Mouse (Mus musculus): ENCODE results near the gene Hint1.

The Hint1 gene

DNA sequence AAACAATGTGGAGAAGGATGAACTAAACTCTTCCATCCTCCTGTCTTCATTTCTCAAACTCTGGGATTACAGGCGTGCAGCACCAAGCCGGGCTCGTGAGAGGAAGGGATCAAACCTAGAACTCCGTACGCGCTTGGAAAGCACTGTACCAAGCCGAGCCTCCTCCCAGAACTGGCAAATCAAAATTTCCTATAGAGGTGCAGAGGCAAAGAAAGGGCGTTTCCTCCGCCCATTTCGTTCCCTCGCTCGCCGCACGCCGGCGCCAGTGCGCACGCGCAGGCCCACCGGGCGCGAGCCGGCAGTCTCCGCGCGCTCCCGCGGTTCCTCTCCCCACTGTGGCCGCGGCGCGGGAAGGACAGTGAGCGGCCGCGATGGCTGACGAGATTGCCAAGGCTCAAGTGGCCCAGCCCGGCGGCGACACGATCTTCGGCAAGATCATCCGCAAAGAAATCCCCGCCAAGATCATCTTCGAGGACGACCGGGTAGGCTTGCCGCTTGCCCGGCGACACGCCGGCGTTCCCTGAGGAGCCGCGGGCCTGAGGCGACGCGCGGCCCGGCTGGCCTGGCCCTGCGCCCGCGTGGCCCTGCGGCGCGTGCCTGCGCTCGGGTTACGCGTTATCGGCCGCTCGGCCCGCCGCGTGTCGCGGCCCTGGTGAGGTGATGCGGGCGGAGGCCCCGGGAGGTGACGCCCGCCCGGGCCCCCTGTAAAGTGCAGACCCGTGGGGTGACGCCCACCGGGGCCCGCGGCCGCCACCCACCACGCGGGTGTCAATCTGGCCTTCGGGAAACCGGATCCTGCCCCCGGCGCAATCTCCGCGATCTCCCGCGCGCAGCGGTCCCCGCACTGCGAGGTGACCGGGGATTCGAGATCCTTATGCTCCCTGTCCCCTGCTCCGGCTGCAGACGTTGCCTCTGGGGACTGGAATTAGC is at the start of gene Hint1:
Gene Hint1 (plus strand): TSS at position 265 of the 930 bp plus-strand sequence.
- in situ Hi-C loops (cut with MboI, MseI): no loop called here

DNA sequence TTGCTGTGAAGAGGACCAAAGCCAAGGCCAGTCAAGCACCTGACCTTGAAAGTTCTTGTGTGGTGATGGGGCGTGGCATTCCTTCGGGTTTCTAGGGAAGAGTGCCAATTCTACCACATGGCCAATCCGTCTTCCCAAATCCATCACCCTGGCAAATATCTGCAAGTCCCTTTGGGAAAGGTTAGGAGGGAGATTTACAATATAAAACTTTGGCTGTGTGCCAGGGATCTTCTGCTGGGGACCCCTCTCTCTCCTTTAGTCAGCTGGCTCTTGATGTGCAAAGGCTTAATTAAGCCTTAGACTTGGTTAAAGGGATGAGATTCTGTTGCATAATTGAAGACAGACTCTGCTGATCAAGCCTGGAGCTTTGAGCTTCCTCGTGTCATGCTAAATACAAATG is 48.7 kb upstream of the Hint1 start:
- in situ Hi-C loops (cut with MboI, MseI): no loop called here

- in situ Hi-C loops (cut with MboI, MseI): no loop called here
These were observed 46.7 kb upstream of the Hint1 start for GRCm38 (mm10) chr11:54819489-54819888.

DNA sequence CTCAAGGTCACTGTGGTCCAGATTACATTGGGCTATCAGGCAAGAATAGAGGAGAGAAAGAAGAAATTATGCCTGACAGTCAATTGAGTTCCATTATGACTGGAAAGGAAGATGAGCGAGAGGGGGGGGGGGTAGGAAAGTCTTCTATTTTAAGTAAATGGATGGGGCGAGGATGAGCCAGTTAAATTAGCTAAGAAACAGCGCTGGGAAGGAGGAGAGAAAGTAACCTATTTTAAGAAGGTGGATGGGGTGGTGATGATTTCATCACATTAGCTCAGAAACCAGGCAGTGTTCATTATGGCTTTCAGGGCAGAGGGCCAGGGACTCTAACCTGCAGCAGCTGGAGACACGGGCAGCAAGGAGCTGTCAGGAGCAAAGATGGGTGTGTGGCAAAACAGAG is 42.7 kb upstream of the Hint1 start:
- in situ Hi-C loops (cut with MboI, MseI): no loop called here

DNA sequence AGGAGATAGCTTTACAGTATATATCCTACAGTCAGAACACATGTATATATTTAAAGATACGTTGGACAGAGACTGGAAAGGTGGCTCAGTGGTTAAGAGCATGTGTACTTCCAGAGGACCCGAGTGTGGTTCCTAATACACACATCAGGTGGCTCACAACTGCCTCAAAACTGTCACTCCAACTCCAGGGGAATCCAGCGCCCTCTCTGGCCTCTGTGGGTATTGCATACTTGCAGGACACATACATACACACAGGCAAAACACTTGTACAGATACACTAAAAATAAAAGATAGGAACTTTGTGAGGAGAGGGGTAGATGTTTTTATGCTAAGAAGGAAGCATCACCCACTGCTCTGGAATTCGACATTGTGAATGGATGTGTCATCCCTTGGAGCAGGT is 40.4 kb upstream of the Hint1 start:
- in situ Hi-C loops (cut with MboI, MseI): no loop called here

DNA sequence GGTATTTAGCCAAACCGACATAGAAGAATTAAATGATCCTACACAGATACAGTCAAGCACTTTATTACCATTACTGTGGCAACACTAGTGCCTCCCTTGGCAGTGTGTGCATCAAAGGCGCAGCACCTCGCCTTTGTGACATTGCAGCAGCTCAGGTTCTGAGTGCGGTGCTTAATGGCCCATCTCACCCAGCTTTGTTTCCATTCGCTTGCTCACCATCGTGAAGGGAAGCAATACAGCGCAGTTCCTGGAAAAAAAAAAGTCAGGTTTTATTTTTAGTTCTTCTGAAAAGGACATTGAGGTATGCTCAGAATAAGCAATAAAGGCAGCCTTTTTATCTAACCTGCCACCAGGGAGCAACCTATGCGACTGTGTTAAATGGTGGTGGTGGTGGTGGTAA is 39.4 kb upstream of the Hint1 start:
- in situ Hi-C loops (cut with MboI, MseI): no loop called here

DNA sequence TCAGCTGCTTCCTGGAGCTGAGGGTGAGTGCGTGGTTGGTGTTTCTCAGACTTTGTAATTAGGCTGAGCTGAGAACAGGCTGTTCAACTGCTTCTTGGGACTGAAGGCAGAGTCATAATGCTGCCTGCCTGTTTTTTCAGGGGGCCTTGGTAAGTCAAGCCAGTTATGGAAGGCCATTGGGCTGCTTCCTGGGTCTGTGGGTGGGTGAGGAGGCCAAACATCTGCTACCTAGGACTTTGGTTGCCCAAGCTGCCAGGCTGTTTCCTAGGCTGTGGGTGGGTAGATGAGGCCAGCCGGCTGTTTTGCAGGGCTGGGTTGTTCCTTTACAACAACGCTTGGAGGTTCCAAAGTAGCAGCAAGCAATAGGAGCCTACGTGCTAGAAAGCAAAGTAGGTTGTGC is 32.4 kb upstream of the Hint1 start:
- in situ Hi-C loops (cut with MboI, MseI): loop anchor here in 1 of 2 experiments (10.0 kb wide), 1 partner anchor 739 kb away; no protein-coding TSS in a partner anchor

DNA sequence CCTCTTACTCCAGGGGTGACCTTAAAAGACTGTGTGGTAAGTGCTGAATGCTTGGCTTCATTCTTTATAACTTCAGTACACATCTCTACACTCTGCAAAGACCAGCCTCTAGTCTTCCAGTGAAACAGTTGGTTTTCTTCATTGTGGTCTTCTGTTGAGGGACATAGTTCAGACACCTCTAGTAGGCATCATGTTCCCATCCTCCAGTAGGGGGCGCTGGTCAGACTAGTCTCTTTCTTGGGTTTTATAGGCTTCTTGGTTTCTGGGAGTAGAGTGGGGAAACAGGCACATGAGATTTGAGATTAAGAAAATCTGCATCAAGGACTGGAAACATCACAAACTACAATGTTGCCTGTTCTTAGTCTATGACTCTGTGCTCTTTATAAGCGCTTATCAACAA is 31.6 kb upstream of the Hint1 start:
- in situ Hi-C loops (cut with MboI, MseI): loop anchor here in 1 of 2 experiments (10.0 kb wide), 1 partner anchor 740 kb away; no protein-coding TSS in a partner anchor

GRCm38 (mm10) chr11:54836106-54836505 is 30.1 kb upstream of the Hint1 start:
- in situ Hi-C loops (cut with MboI, MseI): loop anchor here in 1 of 2 experiments (10.0 kb wide), 1 partner anchor 741 kb away; no protein-coding TSS in a partner anchor

- in situ Hi-C loops (cut with MboI, MseI): loop anchor here in 1 of 2 experiments (10.0 kb wide), 1 partner anchor 745 kb away; no protein-coding TSS in a partner anchor
These were observed 26.5 kb upstream of the Hint1 start for GRCm38 (mm10) chr11:54839696-54840095.

DNA sequence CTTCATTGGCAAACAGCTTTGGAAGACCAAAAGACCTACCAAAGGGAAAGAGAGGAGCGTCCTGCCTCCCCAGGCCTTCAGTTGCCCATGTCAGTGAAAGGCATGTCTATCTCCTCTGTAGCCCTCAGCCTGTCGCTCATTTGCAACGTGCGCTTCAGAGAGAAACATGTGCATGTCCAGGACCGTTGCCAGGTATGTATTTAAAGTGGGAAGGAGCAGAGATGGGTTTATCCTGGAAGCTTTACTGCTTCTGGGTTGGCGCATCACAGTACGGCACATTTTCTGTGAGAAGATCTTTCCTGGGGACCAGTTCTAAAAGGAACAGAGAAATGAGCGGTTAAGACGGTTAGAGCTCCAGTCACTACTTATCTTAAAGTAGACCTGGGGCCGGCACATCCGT is 25.3 kb upstream of the Hint1 start:
- in situ Hi-C loops (cut with MboI, MseI): no loop called here

DNA sequence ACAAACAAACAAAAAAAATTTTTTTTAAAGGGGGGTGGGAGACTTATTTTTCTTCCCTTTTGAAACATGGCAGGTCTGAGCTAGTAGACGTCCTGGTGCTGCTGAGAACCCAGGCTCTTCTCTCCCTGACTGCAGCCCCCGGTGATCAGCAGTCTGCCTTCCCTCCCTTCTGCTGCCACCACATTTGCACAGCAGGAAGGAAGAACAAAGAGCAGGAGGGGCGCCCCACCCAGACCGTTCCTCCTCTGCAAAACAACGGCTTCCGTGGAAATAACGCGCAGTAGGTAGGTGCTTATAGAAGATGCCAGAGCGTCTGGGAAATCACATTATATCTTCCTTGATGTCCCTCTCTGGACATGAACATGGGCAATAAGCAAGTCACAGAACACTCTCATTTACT is 21.8 kb upstream of the Hint1 start:
- in situ Hi-C loops (cut with MboI, MseI): no loop called here

- in situ Hi-C loops (cut with MboI, MseI): no loop called here
These were observed 21.2 kb upstream of the Hint1 start for GRCm38 (mm10) chr11:54844959-54845358.

- in situ Hi-C loops (cut with MboI, MseI): no loop called here
These were observed 20.4 kb upstream of the Hint1 start for GRCm38 (mm10) chr11:54845470-54846442.

DNA sequence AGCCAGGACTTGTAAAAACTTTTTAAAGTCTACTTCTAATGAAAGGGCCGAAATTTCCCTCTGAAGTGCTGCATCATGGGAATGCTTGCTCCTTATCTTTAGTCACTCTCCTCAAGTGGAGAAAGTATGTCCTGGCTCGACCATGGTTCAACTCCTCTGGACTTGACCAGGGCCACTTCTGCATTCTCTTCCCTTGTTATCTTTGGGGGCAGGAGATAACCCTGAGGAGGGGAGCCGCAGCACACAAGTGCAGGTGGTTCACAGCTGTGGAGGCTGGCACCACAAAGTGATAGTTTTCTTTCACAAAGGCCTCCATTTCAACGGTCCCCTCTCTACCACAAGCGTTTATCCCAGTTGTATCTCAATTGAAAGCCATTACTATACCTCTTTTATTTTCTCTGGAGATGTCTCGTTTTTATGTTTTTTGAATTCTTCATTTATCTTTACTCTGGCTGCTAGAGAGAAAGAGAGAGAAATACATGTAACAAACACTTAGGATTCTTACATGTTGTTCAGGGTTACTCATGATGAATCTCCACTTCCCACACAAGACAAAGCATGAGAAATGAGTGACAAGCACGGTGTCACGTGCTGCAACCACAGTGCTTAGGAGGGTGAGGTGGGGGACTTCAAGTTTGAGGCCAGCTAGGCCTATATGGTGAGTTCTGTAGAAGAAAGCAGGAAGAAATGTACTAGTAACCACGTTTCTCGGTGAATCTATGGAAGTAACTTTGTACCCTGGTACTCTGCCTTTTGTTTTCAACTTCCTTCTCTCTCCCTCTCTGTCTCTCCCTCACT is 16.0 kb upstream of the Hint1 start:
- in situ Hi-C loops (cut with MboI, MseI): no loop called here

- in situ Hi-C loops (cut with MboI, MseI): no loop called here
These were observed 14.5 kb upstream of the Hint1 start for GRCm38 (mm10) chr11:54851656-54852055.

DNA sequence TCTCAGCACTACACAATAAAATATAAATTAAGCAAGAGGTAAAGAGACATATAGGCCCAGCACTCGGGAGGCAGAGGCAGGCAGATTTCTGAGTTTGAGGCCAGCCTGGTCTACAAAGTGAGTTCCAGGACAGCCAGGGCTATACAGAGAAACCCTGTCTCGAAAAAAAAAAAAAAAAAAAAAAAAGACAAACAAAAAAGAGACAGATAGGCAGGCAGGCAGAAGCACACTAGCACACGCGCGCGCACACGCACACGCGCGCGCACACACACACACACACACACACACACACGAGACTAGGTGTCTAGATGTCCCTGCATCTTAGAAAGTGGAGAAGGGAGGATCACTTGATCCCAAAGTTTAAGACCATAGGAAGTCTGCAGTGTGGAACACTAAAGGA is 7.3 kb upstream of the Hint1 start:
- in situ Hi-C loops (cut with MboI, MseI): loop anchor here in 1 of 2 experiments (5.0 kb wide), 1 partner anchor 72 kb away; the partner anchor contains the start of gene Cdc42se2

GRCm38 (mm10) chr11:54859322-54860165 is 6.6 kb upstream of the Hint1 start:
- in situ Hi-C loops (cut with MboI, MseI): loop anchor here (5.0 kb wide), 3 partner anchors 72 to 157 kb away; partner anchors contain the start of gene Cdc42se2 (in 1 of the 2)

- in situ Hi-C loops (cut with MboI, MseI): loop anchor here (5.0 kb wide), 2 partner anchors 138 to 158 kb away; no protein-coding TSS in a partner anchor
These were observed 5.7 kb upstream of the Hint1 start, which contains the start of gene Lyrm7 for GRCm38 (mm10) chr11:54860256-54861038. Lyrm7 (minus strand) TSS chr11:54860916.
